In the genomic region with DNA sequence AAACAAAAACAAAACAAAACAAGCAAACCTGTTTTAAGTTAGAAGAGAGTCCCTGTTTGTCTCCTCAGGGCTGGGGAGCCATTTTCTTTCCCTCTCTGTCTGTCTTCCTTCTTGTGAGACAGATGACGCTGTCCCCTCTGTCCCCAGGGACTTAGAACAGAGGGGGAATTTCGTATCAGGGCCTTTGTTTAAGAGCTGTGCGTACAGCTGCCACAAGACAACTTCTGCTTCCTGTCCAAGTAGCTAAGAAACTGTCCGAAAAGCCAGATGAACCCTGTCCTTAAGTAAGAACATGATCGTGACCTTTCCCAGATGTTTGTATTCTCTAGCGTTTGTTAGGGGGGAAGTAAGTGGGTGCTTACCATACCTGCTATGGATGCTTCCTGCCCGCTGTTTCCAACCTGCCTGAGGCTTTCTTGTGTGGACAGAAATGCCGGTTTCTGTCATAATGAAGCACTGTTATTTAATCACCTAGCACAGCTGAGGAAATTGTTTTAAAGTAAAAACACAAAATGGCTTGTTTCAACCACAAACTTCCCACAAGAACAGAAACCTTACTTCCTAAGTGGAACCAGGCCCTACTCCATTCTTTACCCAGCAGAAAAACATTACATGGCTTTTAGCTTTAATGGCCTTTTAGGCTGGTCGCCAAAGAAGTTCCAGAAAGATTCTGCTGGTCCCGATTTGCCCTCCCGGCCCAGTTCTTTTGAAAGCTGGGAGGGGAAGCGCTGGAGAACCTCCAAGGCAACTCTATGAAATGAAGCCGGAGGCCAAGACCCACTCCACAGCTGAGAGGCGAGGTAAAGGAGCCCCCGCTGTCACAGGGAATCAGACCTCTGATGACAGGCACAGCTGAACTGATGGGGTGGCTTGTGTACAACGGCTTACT, we compare ENCODE assay signal across 9 mouse cellular contexts.
DNase-seq lines count a peak whose midpoint lies in the region; ATAC-seq and TF ChIP-seq lines count a peak whose summit lies in the region.
"Had no signal": no experiment of that assay in that cellular context is flagged by ENCODE, and none has a peak within 500 bp of the region (broad histone marks: within the 10 kb centered on the region; RNA-seq: fewer than 3 reads in every experiment).

No protein-coding gene starts in this region.

- WGBS in midbrain, embryonic 10.5 days: 73% methylated on average over 16 of the region's 16 CpGs
- WGBS in midbrain, embryonic 13.5 days: 60% methylated on average over 16 of the region's 16 CpGs
- 43% methylated on average over 16 of the region's 16 CpGs for WGBS in kidney, embryonic 15.5 days
- 64% methylated on average over 16 of the region's 16 CpGs for WGBS in small intestine, adult 2 months

- H3K27ac ChIP-seq in midbrain, embryonic 10.5 days (replicated peaks): peak overlapping the region; percentile 52
- H3K27ac ChIP-seq in midbrain, embryonic 13.5 days: no peak overlapping the region
- H3K27ac ChIP-seq in kidney, embryonic 15.5 days: peak overlapping the region; percentile 63
- peak overlapping the region; percentile 41; the same call in 1 of the 2 replicates for H3K27ac ChIP-seq in small intestine, adult 2 months (ENCODE audit: insufficient read depth, low read depth, low read length)

- H3K4me2 ChIP-seq in midbrain, embryonic 13.5 days (replicated peaks): no peak overlapping the region
- no peak overlapping the region for H3K4me2 ChIP-seq in kidney, embryonic 15.5 days

- no peak for ATAC-seq in midbrain, embryonic 13.5 days
- ATAC-seq in kidney, embryonic 15.5 days (replicated peaks; ENCODE audit: low FRiP score): no peak

- DNase-seq in midbrain, embryonic 10.5 days (ENCODE audit: low spot score): no peak
- DNase-seq in forelimb bud, embryonic 11.5 days (ENCODE audit: low read depth, low spot score): peak; percentile 47
- no peak for DNase-seq in left cerebral cortex, adult 8-10 months (ENCODE audit: low spot score in 2 of 2)
- DNase-seq in cerebellum, postnatal 25 days: no peak
- DNase-seq in adrenal gland, postnatal 10 days: no peak
- DNase-seq: layer of hippocampus, postnatal 36 days had no signal

- H3K4me1 ChIP-seq in midbrain, embryonic 10.5 days: 0 out of 2 replicates have a peak, but pooled peaks cover 6% of the 10 kb centered on the region
- peaks cover 8% of the 10 kb centered on the region for H3K4me1 ChIP-seq in midbrain, embryonic 13.5 days (replicated peaks)
- H3K4me1 ChIP-seq in kidney, embryonic 15.5 days: peaks cover 24% of the 10 kb centered on the region
- H3K4me1 ChIP-seq in small intestine, adult 2 months (ENCODE audit: control insufficient read depth, insufficient read depth, insufficient read length, low read length): no peaks in the 10 kb centered on the region

- H3K9me3 ChIP-seq in midbrain, embryonic 10.5 days (replicated peaks): no peaks in the 10 kb centered on the region
- no peaks in the 10 kb centered on the region for H3K9me3 ChIP-seq in midbrain, embryonic 13.5 days
- H3K9me3 ChIP-seq in kidney, embryonic 15.5 days (replicated peaks): no peaks in the 10 kb centered on the region

- H3K36me3 ChIP-seq in midbrain, embryonic 10.5 days: no peaks in the 10 kb centered on the region
- no peaks in the 10 kb centered on the region for H3K36me3 ChIP-seq in midbrain, embryonic 13.5 days
- H3K36me3 ChIP-seq in kidney, embryonic 15.5 days: no peaks in the 10 kb centered on the region
- no peaks in the 10 kb centered on the region for H3K36me3 ChIP-seq in small intestine, adult 2 months (ENCODE audit: control insufficient read depth, insufficient read depth, low read length)

- H3K4me3 ChIP-seq in midbrain, embryonic 10.5 days: no peak overlapping the region
- no peak overlapping the region for H3K4me3 ChIP-seq in midbrain, embryonic 13.5 days (replicated peaks)
- H3K4me3 ChIP-seq in kidney, embryonic 15.5 days (replicated peaks): no peak overlapping the region
- H3K4me3 ChIP-seq in small intestine, adult 2 months (ENCODE audit: low read depth, low read length): no peak overlapping the region

- TF ChIP-seq POLR2A in small intestine, adult 2 months (IDR thresholded peaks at IDR 0.05; ENCODE audit: low read depth, low read length): no peak

- no peak overlapping the region for H3K9ac ChIP-seq in midbrain, embryonic 13.5 days (replicated peaks)
- H3K9ac ChIP-seq in kidney, embryonic 15.5 days: no peak overlapping the region

- no peak for TF ChIP-seq CTCF in small intestine, adult 2 months (IDR thresholded peaks at IDR 0.05; ENCODE audit: extremely low read depth, insufficient read length, insufficient replicate concordance, low read depth, low read length)

- no peaks in the 10 kb centered on the region for H3K27me3 ChIP-seq in midbrain, embryonic 10.5 days (ENCODE audit: low read depth, poor library complexity, severe bottlenecking)
- H3K27me3 ChIP-seq in midbrain, embryonic 13.5 days: no peaks in the 10 kb centered on the region
- H3K27me3 ChIP-seq in kidney, embryonic 15.5 days: no peaks in the 10 kb centered on the region
- no peaks in the 10 kb centered on the region for H3K27me3 ChIP-seq in small intestine, adult 2 months (ENCODE audit: control insufficient read depth, insufficient read depth, low read length)
